Mouse (Mus musculus): ENCODE results near the gene Sspo.
A peak's percentile ranks its signal among the peaks of the same experiment; 100 is the strongest.

The Sspo gene

GRCm38 (mm10) chr6:48541560-48542450 is 93.8 kb downstream of the Sspo start:
- Histone ChIP-seq H3K4me3 (replicated peaks; ENCODE audit: low read length) (no peak overlapping the region), H3K27me3 (ENCODE audit: insufficient read depth, low read length) (peaks cover 20% of the 10 kb centered on the region), H3K9me3 (ENCODE audit: low read length) (no peaks in the 10 kb centered on the region), H3K4me1 (replicated peaks; ENCODE audit: low read depth, low read length) (peaks cover 46% of the 10 kb centered on the region), H3K36me3 (ENCODE audit: insufficient read depth, low read length) (0 out of 2 replicates have a peak, but pooled peaks cover 6% of the 10 kb centered on the region)
- TF ChIP-seq NANOG (IDR thresholded peaks at IDR 0.05; ENCODE audit: borderline replicate concordance, low read length) (no peak), CTCF (conservative IDR thresholded peaks at IDR 0.05; ENCODE audit: low read length) (no peak), POU5F1 (IDR thresholded peaks at IDR 0.05; ENCODE audit: borderline replicate concordance, low read length) (no peak)

- 0 out of 2 replicates have a peak, but pooled peaks cover 6% of the 10 kb centered on the region for H3K36me3 ChIP-seq (ENCODE audit: insufficient read depth, low read length)
- H3K4me1 ChIP-seq (replicated peaks; ENCODE audit: low read depth, low read length) = peaks cover 41% of the 10 kb centered on the region
- peaks cover 19% of the 10 kb centered on the region for H3K27me3 ChIP-seq (ENCODE audit: insufficient read depth, low read length)
- TF ChIP-seq CTCF (conservative IDR thresholded peaks at IDR 0.05; ENCODE audit: low read length) (no peak), NANOG (IDR thresholded peaks at IDR 0.05; ENCODE audit: borderline replicate concordance, low read length) (no peak)
- H3K4me3 ChIP-seq (replicated peaks; ENCODE audit: low read length) = no peak overlapping the region
- H3K9me3 ChIP-seq (ENCODE audit: low read length) = no peaks in the 10 kb centered on the region
These were observed 94.6 kb downstream of the Sspo start for GRCm38 (mm10) chr6:48542631-48543030.

- H3K9me3 ChIP-seq (ENCODE audit: low read length) = no peaks in the 10 kb centered on the region
- no peak overlapping the region for H3K4me3 ChIP-seq (replicated peaks; ENCODE audit: low read length)
- H3K36me3 ChIP-seq (ENCODE audit: insufficient read depth, low read length) = 0 out of 2 replicates have a peak, but pooled peaks cover 6% of the 10 kb centered on the region
- TF ChIP-seq POU5F1 (IDR thresholded peaks at IDR 0.05; ENCODE audit: borderline replicate concordance, low read length) (no peak), CTCF (conservative IDR thresholded peaks at IDR 0.05; ENCODE audit: low read length) (no peak), NANOG (IDR thresholded peaks at IDR 0.05; ENCODE audit: borderline replicate concordance, low read length) (no peak)
- H3K4me1 ChIP-seq (replicated peaks; ENCODE audit: low read depth, low read length) = peaks cover 28% of the 10 kb centered on the region
- H3K27me3 ChIP-seq (ENCODE audit: insufficient read depth, low read length) = peaks cover 8% of the 10 kb centered on the region
These were observed 97.2 kb downstream of the Sspo start for GRCm38 (mm10) chr6:48545251-48545650.

- TF ChIP-seq NANOG (IDR thresholded peaks at IDR 0.05; ENCODE audit: borderline replicate concordance, low read length) (no peak), CTCF (conservative IDR thresholded peaks at IDR 0.05; ENCODE audit: low read length) (0 out of 2 replicates have a peak, but pooled peaks have one; percentile 6), POU5F1 (IDR thresholded peaks at IDR 0.05; ENCODE audit: borderline replicate concordance, low read length) (no peak)
- Histone ChIP-seq H3K4me1 (replicated peaks; ENCODE audit: low read depth, low read length) (peaks cover 19% of the 10 kb centered on the region), H3K4me3 (replicated peaks; ENCODE audit: low read length) (no peak overlapping the region), H3K27me3 (ENCODE audit: insufficient read depth, low read length) (peaks cover 10% of the 10 kb centered on the region), H3K9me3 (ENCODE audit: low read length) (no peaks in the 10 kb centered on the region), H3K36me3 (ENCODE audit: insufficient read depth, low read length) (no peaks in the 10 kb centered on the region)
These were observed 98.2 kb downstream of the Sspo start for GRCm38 (mm10) chr6:48546271-48546670.

GRCm38 (mm10) chr6:48546858-48547257 is 98.8 kb downstream of the Sspo start:
- Histone ChIP-seq H3K36me3 (ENCODE audit: insufficient read depth, low read length) (no peaks in the 10 kb centered on the region), H3K27me3 (ENCODE audit: insufficient read depth, low read length) (peaks cover 10% of the 10 kb centered on the region), H3K4me1 (replicated peaks; ENCODE audit: low read depth, low read length) (peaks cover 13% of the 10 kb centered on the region), H3K9me3 (ENCODE audit: low read length) (no peaks in the 10 kb centered on the region), H3K4me3 (replicated peaks; ENCODE audit: low read length) (no peak overlapping the region)
- no peak for TF ChIP-seq NANOG (IDR thresholded peaks at IDR 0.05; ENCODE audit: borderline replicate concordance, low read length)
- TF ChIP-seq CTCF (conservative IDR thresholded peaks at IDR 0.05; ENCODE audit: low read length) = no peak
- TF ChIP-seq POU5F1 (IDR thresholded peaks at IDR 0.05; ENCODE audit: borderline replicate concordance, low read length) = no peak

GRCm38 (mm10) chr6:48548314-48548713 is 100.3 kb downstream of the Sspo start:
- TF ChIP-seq CTCF (conservative IDR thresholded peaks at IDR 0.05; ENCODE audit: low read length) (no peak), NANOG (IDR thresholded peaks at IDR 0.05; ENCODE audit: borderline replicate concordance, low read length) (no peak), POU5F1 (IDR thresholded peaks at IDR 0.05; ENCODE audit: borderline replicate concordance, low read length) (no peak)
- H3K4me1 ChIP-seq (replicated peaks; ENCODE audit: low read depth, low read length) = peaks cover 7% of the 10 kb centered on the region
- peaks cover 12% of the 10 kb centered on the region for H3K27me3 ChIP-seq (ENCODE audit: insufficient read depth, low read length)
- no peaks in the 10 kb centered on the region for H3K9me3 ChIP-seq (ENCODE audit: low read length)
- no peaks in the 10 kb centered on the region for H3K36me3 ChIP-seq (ENCODE audit: insufficient read depth, low read length)
- H3K4me3 ChIP-seq (replicated peaks; ENCODE audit: low read length) = no peak overlapping the region

All from E14TG2a.4 (cell line).